Mouse (Mus musculus) kidney, adult 2 months (tissue): ENCODE results near the gene Cdc5l.

Experiments
- CTCF ChIP-seq: fragments of 200-500 bp; conservative IDR thresholded peaks from 2 replicates; pipeline ENCODE4 v1.5.1; 2011; ENCODE audit warnings: low read depth, mild to moderate bottlenecking, control low read depth, low read length, moderate library complexity, mixed read lengths; ENCODE audit not compliant: insufficient read depth, insufficient read length
- POLR2A ChIP-seq: fragments of 200-500 bp; IDR thresholded peaks from one replicate; pipeline ENCODE4 v1.6.1; 2011; ENCODE audit warnings: low read depth, low read length, control low read depth

DNA sequence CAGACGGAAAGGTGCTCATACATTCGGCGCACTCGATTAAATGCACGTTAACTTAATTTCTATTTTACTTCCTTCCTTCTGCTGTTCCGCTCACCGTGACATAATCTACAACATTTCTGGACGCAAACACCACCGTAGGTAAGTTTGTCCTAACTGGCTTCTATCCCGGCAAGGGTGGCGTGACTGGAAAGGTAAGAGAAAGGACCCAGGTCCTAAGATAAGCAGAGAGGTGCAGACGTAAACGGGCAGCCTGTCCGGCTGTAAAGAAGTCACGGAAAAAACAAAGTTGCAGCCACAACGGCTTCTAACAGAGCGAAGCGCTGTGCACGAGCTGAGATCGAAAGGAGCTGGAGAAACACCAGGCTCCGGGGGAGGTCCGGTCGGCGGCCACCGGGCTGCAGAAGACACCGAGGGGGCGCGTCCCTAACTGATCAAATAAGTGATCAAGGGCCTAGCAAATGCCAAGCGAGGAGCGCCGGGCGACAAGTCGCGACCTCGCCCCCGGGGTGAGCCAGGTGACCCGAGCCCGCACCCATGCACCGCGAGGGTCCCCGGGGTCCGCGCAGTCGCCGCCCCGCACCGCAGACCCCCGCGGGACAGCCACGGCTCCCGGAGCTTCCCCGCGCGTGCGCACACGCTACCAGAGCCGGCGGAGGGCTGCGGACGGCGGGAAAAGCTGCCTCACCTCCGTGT, 685 bp downstream of the Cdc5l start:
- TF ChIP-seq CTCF, result no peak
- no peak for TF ChIP-seq POLR2A
